Mouse (Mus musculus) kidney, adult 2 months (tissue): ENCODE data around the gene B430305J03Rik.

Experiments used
- CTCF ChIP-seq: fragments of 200-500 bp; conservative IDR thresholded peaks from 2 replicates; pipeline ENCODE4 v1.5.1; 2011; ENCODE audit warnings: low read depth, mild to moderate bottlenecking, control low read depth, low read length, moderate library complexity, mixed read lengths; ENCODE audit not compliant: insufficient read depth, insufficient read length
- POLR2A ChIP-seq: fragments of 200-500 bp; IDR thresholded peaks from one replicate; pipeline ENCODE4 v1.6.1; 2011; ENCODE audit warnings: low read depth, low read length, control low read depth

DNA sequence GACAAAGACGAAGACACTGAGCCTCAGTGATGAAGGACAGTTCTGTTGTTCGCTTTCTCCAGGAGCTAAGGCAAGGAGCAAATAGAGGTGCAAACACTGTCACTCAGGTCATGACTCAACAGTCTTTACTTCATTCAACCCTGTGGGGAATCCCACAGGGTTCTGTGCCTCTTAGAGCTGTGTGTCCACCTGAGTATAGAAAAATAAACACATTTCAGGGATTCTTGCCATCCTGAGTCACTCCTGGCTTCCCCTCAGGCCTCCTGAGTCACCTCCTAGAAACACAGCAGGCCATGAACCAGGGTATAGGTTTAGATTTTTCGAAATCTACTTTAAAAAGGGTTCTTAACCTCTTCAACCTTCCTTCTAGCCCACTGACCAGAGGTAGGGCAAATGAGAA lies 29.6 kb upstream of the B430305J03Rik start:
- TF ChIP-seq POLR2A = no peak
- no peak for TF ChIP-seq CTCF
